Mouse (Mus musculus) gastrocnemius, postnatal 25 days (tissue): ENCODE results near the gene Nt5c3b. TPM values are rescaled to one million over a fixed set of nuclear protein-coding genes. Genes with fewer than 3 reads are reported as not detected.

Source experiments
- DNase-seq: peaks from one replicate; pipeline ENCODE4 v3.0.0; 2022
- long read RNA-seq, 2 experiments: library from polyadenylated mRNA; stranded (forward); transcript quantifications; one replicate each; pipeline ENCODE4 v2.0.0; 2021
- total RNA-seq, 2 experiments: library from RNA; stranded (reverse); gene quantifications; 1 replicate in 1 of 2; 2 replicates in 1 of 2; pipeline ENCODE4 v1.2.3; 2021

Gene Nt5c3b
- total RNA-seq = 1 to 10 TPM; 8.2 to 8.5 TPM
- long read RNA-seq, experiment 1, transcript Nt5c3b-201 (9 exons, 1,399 nt) = major isoform, 15 of 22 reads
- long read RNA-seq, experiment 1, partial matches to known transcripts = 0 of 22 reads
- long read RNA-seq, experiment 1, other reads (novel, unspliced or antisense) = 4 of 22 reads
- long read RNA-seq, experiment 2, transcript Nt5c3b-201 (9 exons, 1,399 nt) = major isoform, 8 of 11 reads
- long read RNA-seq, experiment 2, partial matches to known transcripts = 1 of 11 reads
- long read RNA-seq, experiment 2, other reads (novel, unspliced or antisense) = 2 of 11 reads

- DNase-seq = no peak
These were observed at the start of gene Nt5c3b, which contains the start of gene Klhl10 for GRCm38 (mm10) chr11:100441797-100442196. Gene Nt5c3b, minus strand, starts transcription at chr11:100441808. Gene Klhl10, plus strand, starts transcription at chr11:100441917.

- DNase-seq = no peak
These were observed 49.3 kb upstream of the Nt5c3b start for GRCm38 (mm10) chr11:100490951-100491350.

- DNase-seq = no peak
These were observed 44.4 kb upstream of the Nt5c3b start for GRCm38 (mm10) chr11:100485801-100486538.

- no peak for DNase-seq
These were observed 42.9 kb upstream of the Nt5c3b start for GRCm38 (mm10) chr11:100484461-100484860.

GRCm38 (mm10) chr11:100479152-100479551 is 37.5 kb upstream of the Nt5c3b start:
- no peak for DNase-seq

GRCm38 (mm10) chr11:100476281-100476680 is 34.7 kb upstream of the Nt5c3b start:
- DNase-seq = no peak

- no peak for DNase-seq
These were observed 31.3 kb upstream of the Nt5c3b start for GRCm38 (mm10) chr11:100472935-100473295.

- DNase-seq = peak; percentile 91
These were observed 30.8 kb upstream of the Nt5c3b start, which contains the start of gene Klhl11 for GRCm38 (mm10) chr11:100472197-100472934. Gene Klhl11, minus strand, starts transcription at chr11:100472741.

- DNase-seq = peak; percentile 9
These were observed 30.0 kb upstream of the Nt5c3b start for GRCm38 (mm10) chr11:100471352-100472196.

GRCm38 (mm10) chr11:100465833-100466232 is 24.2 kb upstream of the Nt5c3b start:
- DNase-seq = no peak

GRCm38 (mm10) chr11:100465229-100465792 is 23.7 kb upstream of the Nt5c3b start:
- DNase-seq = no peak

GRCm38 (mm10) chr11:100462699-100463098 is 21.1 kb upstream of the Nt5c3b start:
- DNase-seq = no peak

GRCm38 (mm10) chr11:100457711-100458110 is 16.1 kb upstream of the Nt5c3b start:
- DNase-seq = no peak

GRCm38 (mm10) chr11:100457247-100457646 is 15.6 kb upstream of the Nt5c3b start:
- no peak for DNase-seq

- no peak for DNase-seq
These were observed 1.0 kb upstream of the Nt5c3b start for GRCm38 (mm10) chr11:100442625-100443024.

- peak; percentile 83 for DNase-seq
These were observed 701 bp downstream of the Nt5c3b start for GRCm38 (mm10) chr11:100440691-100441522.

- no peak for DNase-seq
These were observed 3.7 kb downstream of the Nt5c3b start for GRCm38 (mm10) chr11:100437901-100438300.

- no peak for DNase-seq
These were observed 5.8 kb downstream of the Nt5c3b start for GRCm38 (mm10) chr11:100435678-100436246.

GRCm38 (mm10) chr11:100432002-100432401 is 9.6 kb downstream of the Nt5c3b start:
- no peak for DNase-seq

GRCm38 (mm10) chr11:100430052-100430451 is 11.6 kb downstream of the Nt5c3b start:
- no peak for DNase-seq
